Mouse (Mus musculus) limb, embryonic 11.5 days (tissue): ENCODE data around the gene Avil. TPM values are rescaled to one million over a fixed set of nuclear protein-coding genes. Genes with fewer than 3 reads are reported as not detected.
A peak's percentile ranks its signal among the peaks of the same experiment; 100 is the strongest.

Source experiments
- ATAC-seq: fragments of 200-750 bp; cut with Nextera tagmentation; 2 replicates; pipeline ENCODE4 v1.8.0; 2017; ENCODE audit warnings: low read depth; ENCODE audit not compliant: insufficient number of reproducible peaks, low FRiP score, low TSS enrichment
- DNase-seq: peaks from one replicate; pipeline ENCODE4 v3.0.0-alpha.2; 2015; ENCODE audit warnings: low spot score
- H3K27ac ChIP-seq: fragments of 300-500 bp; sonication (generic); replicated peaks from 2 replicates; pipeline ENCODE4 v1.5.1; 2014; ENCODE audit warnings: low read depth, mild to moderate bottlenecking, low read length
- H3K27me3 ChIP-seq: fragments of 300-500 bp; sonication (generic); 2 replicates; pipeline ENCODE4 v1.6.1; 2014; ENCODE audit warnings: mild to moderate bottlenecking, low read length, mixed read lengths; ENCODE audit not compliant: control insufficient read depth, insufficient read depth
- H3K36me3 ChIP-seq: fragments of 300-500 bp; sonication (generic); 2 replicates; pipeline ENCODE4 v1.6.1; 2014; ENCODE audit warnings: mild to moderate bottlenecking, low read length, moderate library complexity, mixed read lengths; ENCODE audit not compliant: control insufficient read depth, insufficient read depth
- H3K4me1 ChIP-seq: fragments of 300-500 bp; sonication (generic); 2 replicates; pipeline ENCODE4 v1.6.1; 2014; ENCODE audit warnings: low read length, mixed read lengths; ENCODE audit not compliant: control insufficient read depth, insufficient read depth
- H3K4me2 ChIP-seq: fragments of 300-500 bp; sonication (generic); 2 replicates; pipeline ENCODE4 v1.6.1; 2014; ENCODE audit warnings: low read depth, mild to moderate bottlenecking, moderate library complexity; ENCODE audit not compliant: severe bottlenecking
- H3K4me3 ChIP-seq: fragments of 300-500 bp; sonication (generic); 2 replicates; pipeline ENCODE4 v1.5.1; 2014; ENCODE audit warnings: low read depth, low read length
- H3K9ac ChIP-seq: fragments of 300-500 bp; sonication (generic); 2 replicates; pipeline ENCODE4 v1.6.1; 2014; ENCODE audit warnings: mild to moderate bottlenecking, low read length
- H3K9me3 ChIP-seq: fragments of 300-500 bp; sonication (generic); 2 replicates; pipeline ENCODE4 v1.6.1; 2016; ENCODE audit warnings: low read length; ENCODE audit not compliant: control insufficient read depth
- WGBS: fragments of 180-500 bp; shearing (Covaris S2); extraction: QIAGEN DNeasy Blood & Tissue Kit; methylation state at CpG from one replicate; pipeline ENCODE4 v1.1.7; 2014; 5-methylcytosine and 5-hydroxymethylcytosine counted together
- polyA plus RNA-seq: library from polyadenylated mRNA; unstranded; fragments of >200 nt; fragmentation: Nextera tagmentation; extraction: Ambion mirVana; gene quantifications from 2 replicates; pipeline ENCODE4 v1.2.1, GENCODE M21; 2014

Gene Avil
- 0.07 and 0.16 TPM in 2 replicates for polyA plus RNA-seq

GRCm38 (mm10) chr10:127000529-127000928 lies at the start of gene Avil:
Avil (plus strand) TSS chr10:127000709.
- 89% methylated on average over 5 of the region's 5 CpGs for WGBS
- Histone ChIP-seq H3K9me3 (no peaks in the 10 kb centered on the region), H3K4me3 (no peak within 1 kb of the TSS), H3K36me3 (peaks cover 12% of the 10 kb centered on the region), H3K27ac (no peak within 1 kb of the TSS), H3K27me3 (no peaks in the 10 kb centered on the region), H3K4me1 (no peaks in the 10 kb centered on the region), H3K4me2 (no peak within 1 kb of the TSS), H3K9ac (no peak within 1 kb of the TSS)
- DNase-seq (no peak), ATAC-seq (no peak)

- Histone ChIP-seq H3K4me1 (peaks cover 4% of the 10 kb centered on the region), H3K36me3 (no peaks in the 10 kb centered on the region), H3K9ac (no peak overlapping the region), H3K27ac (no peak overlapping the region), H3K4me3 (no peak overlapping the region), H3K9me3 (no peaks in the 10 kb centered on the region), H3K4me2 (no peak overlapping the region), H3K27me3 (no peaks in the 10 kb centered on the region)
- no peak for ATAC-seq
- 89% methylated on average over 1 of the region's 1 CpGs for WGBS
- no peak for DNase-seq
Measured at GRCm38 (mm10) chr10:126952375-126952774, 48.1 kb upstream of the Avil start.

GRCm38 (mm10) chr10:126953029-126953471 lies 47.5 kb upstream of the Avil start:
- no peak overlapping the region for H3K27ac ChIP-seq
- ATAC-seq (no peak), DNase-seq (no peak)
- no peak overlapping the region for H3K4me2 ChIP-seq
- H3K9me3 ChIP-seq = no peaks in the 10 kb centered on the region
- H3K36me3 ChIP-seq = no peaks in the 10 kb centered on the region
- peaks cover 6% of the 10 kb centered on the region for H3K4me1 ChIP-seq
- WGBS = 88% methylated on average over 3 of the region's 3 CpGs
- H3K9ac ChIP-seq = no peak overlapping the region
- H3K27me3 ChIP-seq = no peaks in the 10 kb centered on the region
- no peak overlapping the region for H3K4me3 ChIP-seq

GRCm38 (mm10) chr10:126956692-126957358 lies 43.7 kb upstream of the Avil start:
- no peaks in the 10 kb centered on the region for H3K36me3 ChIP-seq
- no peaks in the 10 kb centered on the region for H3K27me3 ChIP-seq
- H3K27ac ChIP-seq = no peak overlapping the region
- WGBS = 21% methylated on average over 15 of the region's 15 CpGs
- peak overlapping the region; percentile 18 for H3K4me2 ChIP-seq
- ATAC-seq = no peak
- peak overlapping the region; percentile 37 for H3K9ac ChIP-seq
- peak; percentile 28 for DNase-seq
- H3K4me1 ChIP-seq = peaks cover 6% of the 10 kb centered on the region
- H3K9me3 ChIP-seq = no peaks in the 10 kb centered on the region
- no peak overlapping the region for H3K4me3 ChIP-seq

GRCm38 (mm10) chr10:126957359-126958107 lies 43.0 kb upstream of the Avil start:
- H3K4me2 ChIP-seq = peak overlapping the region; percentile 18
- no peaks in the 10 kb centered on the region for H3K27me3 ChIP-seq
- peaks cover 13% of the 10 kb centered on the region for H3K4me1 ChIP-seq
- H3K9ac ChIP-seq = peak overlapping the region; percentile 37; the same call in 1 of the 2 replicates
- ATAC-seq = peak; percentile 58; the same call in 1 of the 2 replicates
- H3K36me3 ChIP-seq = no peaks in the 10 kb centered on the region
- no peaks in the 10 kb centered on the region for H3K9me3 ChIP-seq
- H3K4me3 ChIP-seq = no peak overlapping the region; the same call in 1 of the 2 replicates
- H3K27ac ChIP-seq = no peak overlapping the region
- WGBS = 4% methylated on average over 25 of the region's 25 CpGs
- DNase-seq = peak; percentile 69

- Histone ChIP-seq H3K27ac (no peak overlapping the region), H3K9ac (no peak overlapping the region), H3K36me3 (no peaks in the 10 kb centered on the region), H3K4me1 (peaks cover 13% of the 10 kb centered on the region), H3K9me3 (no peaks in the 10 kb centered on the region), H3K27me3 (no peaks in the 10 kb centered on the region), H3K4me2 (no peak overlapping the region), H3K4me3 (no peak overlapping the region)
- no peak for ATAC-seq
- no peak for DNase-seq
- WGBS = 84% methylated on average over 8 of the region's 8 CpGs
Measured at GRCm38 (mm10) chr10:126960496-126960895, 40.0 kb upstream of the Avil start.

- Histone ChIP-seq H3K9ac (no peak overlapping the region), H3K4me2 (no peak overlapping the region), H3K27me3 (no peaks in the 10 kb centered on the region), H3K4me3 (no peak overlapping the region), H3K9me3 (no peaks in the 10 kb centered on the region), H3K27ac (0 out of 2 replicates have a peak overlapping the region, but pooled peaks have one; percentile 18), H3K4me1 (peaks cover 13% of the 10 kb centered on the region), H3K36me3 (no peaks in the 10 kb centered on the region)
- ATAC-seq = no peak; the same call in 1 of the 2 replicates
- 83% methylated on average over 10 of the region's 10 CpGs for WGBS
- DNase-seq = no peak
Measured at GRCm38 (mm10) chr10:126961757-126962156, 38.8 kb upstream of the Avil start.

GRCm38 (mm10) chr10:126962271-126962965 lies 38.1 kb upstream of the Avil start:
- 0 out of 2 replicates have a peak overlapping the region, but pooled peaks have one; percentile 12 for H3K9ac ChIP-seq
- H3K4me3 ChIP-seq = no peak overlapping the region
- H3K9me3 ChIP-seq = no peaks in the 10 kb centered on the region
- 28% methylated on average over 15 of the region's 15 CpGs for WGBS
- H3K36me3 ChIP-seq = no peaks in the 10 kb centered on the region
- H3K4me2 ChIP-seq = no peak overlapping the region
- ATAC-seq (peak; percentile 36; the same call in 1 of the 2 replicates), DNase-seq (peak; percentile 69)
- H3K4me1 ChIP-seq = peaks cover 9% of the 10 kb centered on the region
- no peaks in the 10 kb centered on the region for H3K27me3 ChIP-seq
- H3K27ac ChIP-seq = no peak overlapping the region; the same call in 1 of the 2 replicates
